Mouse (Mus musculus): ENCODE measurements around the gene Tfap2d.

GRCm38 (mm10) chr1:19178742-19179397, 76.0 kb downstream of the Tfap2d start:
- TF ChIP-seq CTCF (IDR thresholded peaks at IDR 0.05; ENCODE audit: control insufficient read depth, insufficient read depth, low read length) (no peak), POLR2A (IDR thresholded peaks at IDR 0.05; ENCODE audit: borderline replicate concordance, control insufficient read depth, low read depth, low read length) (no peak)
